Mouse (Mus musculus): ENCODE data around the gene Jkamp.

Gene Jkamp

DNA sequence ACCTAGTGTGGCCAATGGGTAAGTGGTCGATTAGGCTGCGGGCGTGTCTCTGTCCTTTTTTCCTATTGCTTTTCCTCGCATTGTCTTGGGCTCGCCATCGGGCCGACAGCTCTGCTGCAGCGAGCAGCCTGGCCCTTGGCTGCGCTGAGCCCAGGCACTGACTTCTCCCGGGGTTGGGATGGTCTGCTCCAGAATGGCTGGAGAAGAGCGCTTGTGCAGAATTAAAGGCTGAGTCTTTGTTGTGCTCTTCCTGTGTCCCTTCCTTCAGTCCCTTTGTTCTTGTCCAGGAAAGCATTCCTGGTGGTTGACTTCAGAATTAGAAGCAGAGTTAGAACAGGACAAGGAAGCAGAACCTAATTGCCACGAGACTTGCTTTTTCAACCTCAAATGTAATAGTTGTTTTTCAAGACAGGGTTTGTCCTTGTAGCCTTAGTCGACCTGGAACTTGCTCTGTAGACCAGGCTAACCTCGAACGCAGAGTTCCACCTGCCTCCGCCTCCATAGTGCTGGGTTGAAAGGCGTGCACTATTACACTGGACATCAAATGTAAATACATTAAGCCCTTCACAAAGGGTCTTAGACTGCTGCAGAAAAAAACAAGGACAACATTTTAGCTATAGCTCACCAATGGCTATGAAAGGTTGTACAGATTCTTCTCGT is 907 bp downstream of the Jkamp start:
- DNase-seq (ENCODE audit: low read depth, low spot score): no peak

GRCm38 (mm10) chr12:72089802-72090201 is 4.4 kb downstream of the Jkamp start:
- no peak for DNase-seq (ENCODE audit: low read depth, low spot score)

DNA sequence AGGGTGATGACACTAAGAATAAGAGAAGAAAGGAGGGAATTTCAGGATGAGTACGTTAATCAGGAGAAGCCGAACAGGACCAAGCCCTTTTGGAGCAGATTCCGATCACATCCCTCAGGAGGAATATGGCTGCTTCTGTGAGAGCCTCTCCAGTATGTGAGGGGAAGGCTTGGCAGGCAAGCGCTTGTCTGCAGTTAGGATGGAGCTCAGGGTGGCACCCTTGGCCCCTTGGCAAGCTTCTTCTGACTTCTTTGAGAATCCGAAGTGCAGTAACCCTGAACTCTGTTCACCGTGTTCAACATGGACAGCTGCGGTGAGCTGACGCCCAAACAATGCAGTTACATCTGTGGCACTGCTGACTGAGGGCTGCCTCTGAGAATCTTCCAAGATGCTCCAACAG is 11.6 kb downstream of the Jkamp start:
- DNase-seq (ENCODE audit: low read depth, low spot score): no peak

- peak; percentile 48 for DNase-seq (ENCODE audit: low read depth, low spot score)
Measured at GRCm38 (mm10) chr12:72102776-72103175, 17.4 kb downstream of the Jkamp start.

GRCm38 (mm10) chr12:72104027-72104426 is 18.6 kb downstream of the Jkamp start:
- DNase-seq (ENCODE audit: low read depth, low spot score): no peak

GRCm38 (mm10) chr12:72104525-72105281 is 19.3 kb downstream of the Jkamp start:
- peak; percentile 87 for DNase-seq (ENCODE audit: low read depth, low spot score)

- DNase-seq (ENCODE audit: low read depth, low spot score): peak; percentile 26
Measured at GRCm38 (mm10) chr12:72115126-72115525, 29.7 kb downstream of the Jkamp start.

- peak; percentile 82 for DNase-seq (ENCODE audit: low read depth, low spot score)
Measured at GRCm38 (mm10) chr12:72115686-72116345, 30.4 kb downstream of the Jkamp start.

- no peak for DNase-seq (ENCODE audit: low read depth, low spot score)
Measured at GRCm38 (mm10) chr12:72129203-72129602, 43.8 kb downstream of the Jkamp start.

GRCm38 (mm10) chr12:72150786-72151185 is 65.4 kb downstream of the Jkamp start:
- no peak for DNase-seq (ENCODE audit: low read depth, low spot score)
